Mouse (Mus musculus): Measurements from ENCODE around the gene Rit1. TPM values are rescaled to one million over a fixed set of nuclear protein-coding genes. Genes with fewer than 3 reads are reported as not detected.
"Not testable (repeated sequence)": the region's sequence is repeated elsewhere in the genome, so short reads cannot be mapped to it uniquely, and the experiment has no call there.

Gene Rit1
- polyA plus RNA-seq, 1 experiment from 2014 or later: 50.4 TPM

DNA sequence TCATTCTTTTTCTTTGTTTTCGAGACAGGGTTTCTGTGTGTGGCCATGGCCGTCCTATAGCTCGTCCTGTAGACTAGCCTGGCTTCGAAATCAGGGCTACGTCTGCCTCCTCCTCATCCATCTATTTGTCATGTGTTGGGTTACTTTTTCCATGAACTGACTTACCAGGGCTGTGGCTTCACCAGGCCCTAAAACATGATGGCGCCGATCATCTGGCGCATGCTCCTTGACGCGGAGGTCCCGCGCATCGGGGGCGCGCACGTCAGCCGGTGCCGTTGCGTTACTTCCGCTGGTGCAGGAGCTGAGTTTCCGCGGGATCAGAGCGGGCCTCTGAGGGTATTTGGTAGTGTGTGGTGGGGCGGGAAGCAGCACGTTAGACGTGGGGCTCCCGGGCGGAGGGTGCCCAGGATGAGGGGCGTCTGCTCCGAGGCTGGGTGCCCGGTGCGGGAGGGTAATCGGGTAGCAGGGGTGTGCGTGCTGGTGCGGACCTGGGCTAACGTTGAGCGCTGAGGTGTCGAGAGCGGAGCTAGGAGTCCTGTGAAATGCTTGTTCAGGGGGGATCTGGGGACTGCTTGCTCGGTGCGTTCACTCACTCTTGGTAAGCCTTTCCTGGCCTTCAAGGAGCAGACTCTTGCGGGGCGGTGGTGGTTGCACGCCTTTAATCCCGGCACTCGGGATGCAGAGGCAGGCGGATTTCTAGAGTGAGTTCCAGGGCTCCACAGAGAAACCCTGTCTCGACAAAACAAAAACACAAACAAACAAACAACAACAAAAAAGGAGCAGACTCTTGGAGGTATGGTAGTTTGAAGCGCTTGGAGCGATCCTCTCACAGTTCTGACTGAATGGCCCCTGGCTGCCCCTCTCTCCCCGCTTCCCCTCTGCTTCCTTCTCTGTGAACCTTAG lies 58.6 kb downstream of the Rit1 start, which contains the start of gene Syt11:
TSS of gene Syt11 (minus strand) at position 226 of the 903 bp plus-strand sequence.
- Histone ChIP-seq H3K27ac (peak within 1 kb of the TSS; percentile 49; the same call in 1 of the 2 replicates), H3K9ac (0 out of 2 replicates have a peak within 1 kb of the TSS, but pooled peaks have one; percentile 33), H3K4me2 (peak within 1 kb of the TSS; percentile 53), H3K4me3 (replicated peaks) (peak within 1 kb of the TSS; percentile 46)
- H3K27me3 ChIP-seq; H3K4me1 ChIP-seq; H3K36me3 ChIP-seq; H3K9me3 ChIP-seq (replicated peaks): not testable (repeated sequence)
- 4% methylated on average over 39 of the region's 51 CpGs for WGBS
- ATAC-seq (replicated peaks; ENCODE audit: low FRiP score): peak; percentile 75

Other genes with a start within 250 kb of the Rit1 start
- 89.2 and 92.0 TPM in 2 replicates for gene Lmna, start 206.9 kb upstream of the Rit1 start, polyA plus RNA-seq (2015; fragmentation: Nextera tagmentation; extraction: Ambion mirVana)
- gene Mex3a, start 184.4 kb upstream of the Rit1 start, polyA plus RNA-seq (2015; fragmentation: Nextera tagmentation; extraction: Ambion mirVana): 20.9 and 22.0 TPM in 2 replicates
- 15.1 and 17.4 TPM in 2 replicates for gene Rab25, start 168.5 kb upstream of the Rit1 start, polyA plus RNA-seq (2015; fragmentation: Nextera tagmentation; extraction: Ambion mirVana)
- gene Lamtor2, start 163.8 kb upstream of the Rit1 start, polyA plus RNA-seq (2015; fragmentation: Nextera tagmentation; extraction: Ambion mirVana): 167 and 173 TPM in 2 replicates
- 54.0 and 57.9 TPM in 2 replicates for gene Ubqln4, start 163.1 kb upstream of the Rit1 start, polyA plus RNA-seq (2015; fragmentation: Nextera tagmentation; extraction: Ambion mirVana)
- gene Ssr2, start 141.0 kb upstream of the Rit1 start, polyA plus RNA-seq (2015; fragmentation: Nextera tagmentation; extraction: Ambion mirVana): 300 and 318 TPM in 2 replicates
- 99.8 and 104 TPM in 2 replicates for gene Arhgef2, start 110.9 kb upstream of the Rit1 start, polyA plus RNA-seq (2015; fragmentation: Nextera tagmentation; extraction: Ambion mirVana)
- gene Rxfp4, start 63.7 kb upstream of the Rit1 start, polyA plus RNA-seq (2015; fragmentation: Nextera tagmentation; extraction: Ambion mirVana): not detected in 2 replicates
- gene Khdc4, start 31.0 kb upstream of the Rit1 start, polyA plus RNA-seq (2015; fragmentation: Nextera tagmentation; extraction: Ambion mirVana): 95.1 and 102 TPM in 2 replicates
- 13.1 and 16.2 TPM in 2 replicates for gene Syt11, start 58.3 kb downstream of the Rit1 start, polyA plus RNA-seq (2015; fragmentation: Nextera tagmentation; extraction: Ambion mirVana)
- 11.6 and 11.7 TPM in 2 replicates for gene Gon4l, start 118.4 kb downstream of the Rit1 start, polyA plus RNA-seq (2015; fragmentation: Nextera tagmentation; extraction: Ambion mirVana)
- gene Msto1, start 197.2 kb downstream of the Rit1 start, polyA plus RNA-seq (2015; fragmentation: Nextera tagmentation; extraction: Ambion mirVana): 51.5 and 59.1 TPM in 2 replicates
- 19.4 and 22.3 TPM in 2 replicates for gene Ash1l, start 233.8 kb downstream of the Rit1 start, polyA plus RNA-seq (2015; fragmentation: Nextera tagmentation; extraction: Ambion mirVana)
- 160 and 164 TPM in 2 replicates for gene Dap3, start 234.3 kb downstream of the Rit1 start, polyA plus RNA-seq (2015; fragmentation: Nextera tagmentation; extraction: Ambion mirVana)